Mouse (Mus musculus): ENCODE data around the gene Ankrd11. TPM values are rescaled to one million over a fixed set of nuclear protein-coding genes. Genes with fewer than 3 reads are reported as not detected.

Gene Ankrd11
- polyA plus RNA-seq, 1 experiment: 99.7 TPM

GRCm38 (mm10) chr8:122898018-122898417 lies 144.1 kb downstream of the Ankrd11 start:
- TF ChIP-seq POLR2A (IDR thresholded peaks at IDR 0.05; ENCODE audit: extremely low read depth, insufficient read depth, low read length) (no peak), CTCF (IDR thresholded peaks at IDR 0.05; ENCODE audit: extremely low read depth, insufficient read depth, low read length) (no peak)
- H3K4me3 ChIP-seq (ENCODE audit: insufficient read depth, low read length): no peak overlapping the region
- no peak overlapping the region for H3K27ac ChIP-seq (ENCODE audit: insufficient read depth, low read length)
- H3K4me1 ChIP-seq (ENCODE audit: control insufficient read depth, insufficient read depth, low read length): peaks cover 12% of the 10 kb centered on the region

GRCm38 (mm10) chr8:122897200-122897599 lies 144.9 kb downstream of the Ankrd11 start:
- no peak for TF ChIP-seq CTCF (IDR thresholded peaks at IDR 0.05; ENCODE audit: extremely low read depth, insufficient read depth, low read length)
- no peak for TF ChIP-seq POLR2A (IDR thresholded peaks at IDR 0.05; ENCODE audit: extremely low read depth, insufficient read depth, low read length)
- Histone ChIP-seq H3K4me3 (ENCODE audit: insufficient read depth, low read length) (no peak overlapping the region), H3K4me1 (ENCODE audit: control insufficient read depth, insufficient read depth, low read length) (peaks cover 10% of the 10 kb centered on the region; the same call in 1 of the 2 replicates), H3K27ac (ENCODE audit: insufficient read depth, low read length) (no peak overlapping the region)

GRCm38 (mm10) chr8:122896317-122896716 lies 145.8 kb downstream of the Ankrd11 start:
- peaks cover 6% of the 10 kb centered on the region; the same call in 1 of the 2 replicates for H3K4me1 ChIP-seq (ENCODE audit: control insufficient read depth, insufficient read depth, low read length)
- no peak overlapping the region for H3K4me3 ChIP-seq (ENCODE audit: insufficient read depth, low read length)
- no peak overlapping the region for H3K27ac ChIP-seq (ENCODE audit: insufficient read depth, low read length)
- TF ChIP-seq CTCF (IDR thresholded peaks at IDR 0.05; ENCODE audit: extremely low read depth, insufficient read depth, low read length): no peak
- TF ChIP-seq POLR2A (IDR thresholded peaks at IDR 0.05; ENCODE audit: extremely low read depth, insufficient read depth, low read length): no peak

- no peaks in the 10 kb centered on the region for H3K4me1 ChIP-seq (ENCODE audit: control insufficient read depth, insufficient read depth, low read length)
- H3K27ac ChIP-seq (ENCODE audit: insufficient read depth, low read length): no peak overlapping the region
- no peak for TF ChIP-seq CTCF (IDR thresholded peaks at IDR 0.05; ENCODE audit: extremely low read depth, insufficient read depth, low read length)
- TF ChIP-seq POLR2A (IDR thresholded peaks at IDR 0.05; ENCODE audit: extremely low read depth, insufficient read depth, low read length): no peak
- no peak overlapping the region for H3K4me3 ChIP-seq (ENCODE audit: insufficient read depth, low read length)
Measured at GRCm38 (mm10) chr8:122893451-122893850, 148.6 kb downstream of the Ankrd11 start.

GRCm38 (mm10) chr8:122891440-122891839 lies 150.6 kb downstream of the Ankrd11 start:
- no peak overlapping the region for H3K4me3 ChIP-seq (ENCODE audit: insufficient read depth, low read length)
- no peak overlapping the region for H3K27ac ChIP-seq (ENCODE audit: insufficient read depth, low read length)
- TF ChIP-seq CTCF (IDR thresholded peaks at IDR 0.05; ENCODE audit: extremely low read depth, insufficient read depth, low read length) (0 out of 2 replicates have a peak, but pooled peaks have one; percentile 7), POLR2A (IDR thresholded peaks at IDR 0.05; ENCODE audit: extremely low read depth, insufficient read depth, low read length) (no peak)
- H3K4me1 ChIP-seq (ENCODE audit: control insufficient read depth, insufficient read depth, low read length): no peaks in the 10 kb centered on the region

GRCm38 (mm10) chr8:122883671-122884070 lies 158.4 kb downstream of the Ankrd11 start:
- no peaks in the 10 kb centered on the region for H3K4me1 ChIP-seq (ENCODE audit: control insufficient read depth, insufficient read depth, low read length)
- no peak for TF ChIP-seq POLR2A (IDR thresholded peaks at IDR 0.05; ENCODE audit: extremely low read depth, insufficient read depth, low read length)
- TF ChIP-seq CTCF (IDR thresholded peaks at IDR 0.05; ENCODE audit: extremely low read depth, insufficient read depth, low read length): no peak
- no peak overlapping the region for H3K27ac ChIP-seq (ENCODE audit: insufficient read depth, low read length)
- H3K4me3 ChIP-seq (ENCODE audit: insufficient read depth, low read length): no peak overlapping the region

GRCm38 (mm10) chr8:122880302-122880701 lies 161.8 kb downstream of the Ankrd11 start:
- no peak overlapping the region for H3K4me3 ChIP-seq (ENCODE audit: insufficient read depth, low read length)
- H3K4me1 ChIP-seq (ENCODE audit: control insufficient read depth, insufficient read depth, low read length): no peaks in the 10 kb centered on the region
- TF ChIP-seq POLR2A (IDR thresholded peaks at IDR 0.05; ENCODE audit: extremely low read depth, insufficient read depth, low read length) (no peak), CTCF (IDR thresholded peaks at IDR 0.05; ENCODE audit: extremely low read depth, insufficient read depth, low read length) (no peak)
- H3K27ac ChIP-seq (ENCODE audit: insufficient read depth, low read length): no peak overlapping the region

- H3K27ac ChIP-seq (ENCODE audit: insufficient read depth, low read length): no peak overlapping the region
- TF ChIP-seq CTCF (IDR thresholded peaks at IDR 0.05; ENCODE audit: extremely low read depth, insufficient read depth, low read length) (no peak), POLR2A (IDR thresholded peaks at IDR 0.05; ENCODE audit: extremely low read depth, insufficient read depth, low read length) (no peak)
- no peak overlapping the region for H3K4me3 ChIP-seq (ENCODE audit: insufficient read depth, low read length)
- no peaks in the 10 kb centered on the region for H3K4me1 ChIP-seq (ENCODE audit: control insufficient read depth, insufficient read depth, low read length)
Measured at GRCm38 (mm10) chr8:122878231-122878630, 163.8 kb downstream of the Ankrd11 start.

GRCm38 (mm10) chr8:122875186-122875585 lies 166.9 kb downstream of the Ankrd11 start:
- no peak for TF ChIP-seq POLR2A (IDR thresholded peaks at IDR 0.05; ENCODE audit: extremely low read depth, insufficient read depth, low read length)
- TF ChIP-seq CTCF (IDR thresholded peaks at IDR 0.05; ENCODE audit: extremely low read depth, insufficient read depth, low read length): no peak

GRCm38 (mm10) chr8:122873171-122873570 lies 168.9 kb downstream of the Ankrd11 start:
- no peak for TF ChIP-seq POLR2A (IDR thresholded peaks at IDR 0.05; ENCODE audit: extremely low read depth, insufficient read depth, low read length)
- no peak for TF ChIP-seq CTCF (IDR thresholded peaks at IDR 0.05; ENCODE audit: extremely low read depth, insufficient read depth, low read length)

More at GRCm38 (mm10) chr8:122875186-122875585, 166.9 kb downstream of the Ankrd11 start:
- H3K4me1 ChIP-seq (ENCODE audit: control insufficient read depth, insufficient read depth, low read length): no peaks in the 10 kb centered on the region
- no peak overlapping the region for H3K27ac ChIP-seq (ENCODE audit: insufficient read depth, low read length)
- no peak overlapping the region for H3K4me3 ChIP-seq (ENCODE audit: insufficient read depth, low read length)

More at GRCm38 (mm10) chr8:122873171-122873570, 168.9 kb downstream of the Ankrd11 start:
- H3K27ac ChIP-seq (ENCODE audit: insufficient read depth, low read length): no peak overlapping the region
- H3K4me1 ChIP-seq (ENCODE audit: control insufficient read depth, insufficient read depth, low read length): no peaks in the 10 kb centered on the region
- H3K4me3 ChIP-seq (ENCODE audit: insufficient read depth, low read length): no peak overlapping the region

Measured in cortical plate, adult 2 months (tissue).